Mouse (Mus musculus): ENCODE data around the gene Tulp2. TPM values are rescaled to one million over a fixed set of nuclear protein-coding genes. Genes with fewer than 3 reads are reported as not detected.

Gene Tulp2
- polyA plus RNA-seq, 1 experiment from 2014 or later, result 3.2 TPM

DNA sequence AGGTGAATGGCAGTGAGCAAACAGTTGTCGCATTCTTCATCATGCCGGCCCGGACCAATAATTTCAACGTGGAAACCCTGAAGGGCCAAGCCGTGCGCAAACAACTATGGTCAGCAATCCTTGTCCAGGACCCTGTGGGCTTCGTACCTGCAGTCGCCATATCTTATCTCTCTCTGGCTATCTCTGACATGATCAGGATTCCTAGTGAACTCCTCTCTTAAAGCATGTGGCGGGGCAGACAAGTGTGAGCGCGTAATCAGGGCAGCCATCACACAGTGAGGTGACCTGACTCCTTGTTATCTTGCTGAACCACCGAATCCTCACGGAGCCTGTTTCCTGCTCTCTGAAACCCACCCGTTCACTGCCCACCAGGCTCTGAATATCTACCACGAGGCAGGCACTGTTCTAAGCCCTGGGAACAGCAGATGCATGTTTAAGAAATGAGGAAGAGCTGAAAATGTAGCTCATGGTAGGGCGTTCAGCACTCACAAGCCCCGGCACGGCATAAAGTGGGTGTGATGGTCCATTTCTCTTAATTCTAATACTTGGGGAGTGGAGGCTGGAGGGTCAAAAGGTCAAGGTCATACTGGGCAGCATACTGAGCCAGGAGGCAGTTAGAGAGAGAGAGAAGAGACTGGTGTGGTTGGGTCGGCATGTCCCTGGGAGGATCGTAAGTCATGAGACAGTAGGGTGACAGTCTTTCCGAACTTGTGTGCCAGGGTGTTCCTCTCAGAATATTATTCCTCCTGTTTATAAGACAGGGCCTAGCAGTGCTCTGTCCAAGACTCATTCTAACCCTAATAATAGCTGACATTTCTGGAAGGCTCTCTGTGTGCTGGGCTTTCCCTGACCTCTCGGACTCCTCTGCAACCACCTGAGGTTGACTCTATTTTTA is 37.9 kb upstream of the Tulp2 start:
- ATAC-seq (replicated peaks; ENCODE audit: low FRiP score) (no peak; the same call in 1 of the 2 replicates), DNase-seq (ENCODE audit: low spot score) (no peak)
- Histone ChIP-seq H3K27me3 (replicated peaks; ENCODE audit: control insufficient read depth, insufficient read depth, low read length) (no peaks in the 10 kb centered on the region), H3K4me3 (ENCODE audit: low read depth, low read length) (no peak overlapping the region), H3K4me2 (no peak overlapping the region), H3K36me3 (ENCODE audit: control insufficient read depth, insufficient read depth, low read length) (peaks cover 12% of the 10 kb centered on the region; the same call in 1 of the 2 replicates), H3K9me3 (ENCODE audit: control insufficient read depth, low read length) (no peaks in the 10 kb centered on the region), H3K4me1 (replicated peaks; ENCODE audit: control insufficient read depth, insufficient read depth, low read length) (peaks cover 9% of the 10 kb centered on the region), H3K27ac (ENCODE audit: low read depth, low read length) (no peak overlapping the region), H3K9ac (ENCODE audit: low read depth, low read length) (no peak overlapping the region)
- 57% methylated on average over 22 of the region's 22 CpGs for WGBS

DNA sequence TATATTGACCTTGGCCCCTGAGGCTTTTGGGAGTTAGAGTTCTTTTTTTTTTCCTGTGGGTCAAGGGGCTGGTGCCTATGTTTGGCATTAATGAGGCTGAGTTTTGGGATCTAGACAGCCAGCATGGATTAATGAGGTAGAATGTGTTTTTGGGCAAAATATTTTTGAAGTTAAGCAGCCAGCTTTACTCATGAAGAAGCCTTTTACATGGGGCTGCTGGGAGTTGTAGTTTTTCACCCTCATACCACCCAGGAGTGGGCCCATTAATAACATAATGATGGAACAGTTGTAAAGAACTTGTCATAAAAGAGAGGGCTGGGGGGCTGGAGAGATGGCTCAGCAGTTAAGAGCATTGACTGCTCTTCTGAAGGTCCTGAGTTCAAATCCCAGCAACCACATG is 35.1 kb upstream of the Tulp2 start:
- no peak overlapping the region for H3K9ac ChIP-seq (ENCODE audit: low read depth, low read length)
- ATAC-seq (replicated peaks; ENCODE audit: low FRiP score) (no peak), DNase-seq (ENCODE audit: low spot score) (no peak)
- H3K4me1 ChIP-seq (replicated peaks; ENCODE audit: control insufficient read depth, insufficient read depth, low read length), result peaks cover 11% of the 10 kb centered on the region
- no peak overlapping the region for H3K4me3 ChIP-seq (ENCODE audit: low read depth, low read length)
- H3K36me3 ChIP-seq (ENCODE audit: control insufficient read depth, insufficient read depth, low read length), result peaks cover 12% of the 10 kb centered on the region; the same call in 1 of the 2 replicates
- no peaks in the 10 kb centered on the region for H3K27me3 ChIP-seq (replicated peaks; ENCODE audit: control insufficient read depth, insufficient read depth, low read length)
- H3K4me2 ChIP-seq, result no peak overlapping the region
- no peak overlapping the region for H3K27ac ChIP-seq (ENCODE audit: low read depth, low read length)
- H3K9me3 ChIP-seq (ENCODE audit: control insufficient read depth, low read length), result no peaks in the 10 kb centered on the region

DNA sequence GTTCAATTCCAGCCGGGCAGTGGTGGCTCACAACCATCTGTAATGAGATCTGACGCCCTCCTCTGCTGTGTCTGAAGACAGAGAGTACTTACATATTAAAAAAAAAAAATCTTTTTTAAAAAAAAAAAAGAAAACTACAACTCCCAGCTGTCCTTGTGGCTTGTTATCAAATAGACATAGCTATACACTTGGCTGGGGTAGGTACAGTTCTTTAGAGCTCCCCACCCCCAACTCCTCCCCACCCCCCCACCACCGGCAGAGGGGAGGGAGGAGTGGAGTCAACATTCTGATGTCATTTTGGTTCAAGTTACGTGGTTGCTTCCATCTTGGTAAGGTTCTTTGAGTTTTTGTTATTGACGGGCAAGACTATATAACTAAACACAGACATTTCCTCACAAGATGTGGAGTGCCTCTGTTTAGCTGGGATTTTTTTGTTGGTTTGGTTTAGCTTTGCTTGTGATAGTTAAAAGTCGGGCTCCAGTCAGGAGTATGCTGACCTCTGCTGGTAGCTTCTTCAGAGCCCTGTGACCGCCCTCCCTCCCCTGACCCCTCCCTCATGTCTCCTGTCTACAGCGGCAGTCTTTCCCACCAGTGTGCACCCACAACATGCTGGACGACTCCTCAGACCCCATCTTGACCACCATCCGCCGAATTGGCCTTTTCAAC is 34.2 kb upstream of the Tulp2 start:
- 26% methylated on average over 11 of the region's 11 CpGs for WGBS
- H3K9me3 ChIP-seq (ENCODE audit: control insufficient read depth, low read length), result no peaks in the 10 kb centered on the region
- DNase-seq (ENCODE audit: low spot score) (no peak), ATAC-seq (replicated peaks; ENCODE audit: low FRiP score) (peak; percentile 72)
- H3K36me3 ChIP-seq (ENCODE audit: control insufficient read depth, insufficient read depth, low read length), result peaks cover 12% of the 10 kb centered on the region; the same call in 1 of the 2 replicates
- peaks cover 13% of the 10 kb centered on the region for H3K4me1 ChIP-seq (replicated peaks; ENCODE audit: control insufficient read depth, insufficient read depth, low read length)
- peak overlapping the region; percentile 51 for H3K4me2 ChIP-seq
- H3K27me3 ChIP-seq (replicated peaks; ENCODE audit: control insufficient read depth, insufficient read depth, low read length), result no peaks in the 10 kb centered on the region
- no peak overlapping the region for H3K27ac ChIP-seq (ENCODE audit: low read depth, low read length)
- peak overlapping the region; percentile 32; the same call in 1 of the 2 replicates for H3K9ac ChIP-seq (ENCODE audit: low read depth, low read length)
- peak overlapping the region; percentile 23 for H3K4me3 ChIP-seq (ENCODE audit: low read depth, low read length)

DNA sequence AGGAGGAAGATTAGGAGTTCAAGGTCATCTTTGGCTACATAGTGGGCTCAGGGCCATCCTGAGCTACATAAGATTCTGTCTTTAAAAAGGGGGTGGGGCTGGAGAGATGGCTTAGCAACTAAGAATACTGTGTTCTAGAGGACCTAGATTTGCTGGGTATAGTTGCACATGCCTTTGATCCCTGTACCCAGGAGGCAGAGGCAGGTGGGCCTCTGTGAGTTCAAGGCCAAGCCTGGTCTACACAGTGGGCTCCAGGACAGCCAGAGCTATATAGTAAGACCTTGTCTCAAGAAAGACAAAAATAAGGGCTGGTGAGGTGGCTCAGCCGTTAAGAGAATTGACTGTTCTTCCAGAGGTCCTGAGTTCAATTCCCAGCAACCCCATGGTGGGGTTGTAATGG is 31.7 kb upstream of the Tulp2 start:
- peaks cover 4% of the 10 kb centered on the region for H3K4me1 ChIP-seq (replicated peaks; ENCODE audit: control insufficient read depth, insufficient read depth, low read length)
- H3K27me3 ChIP-seq (replicated peaks; ENCODE audit: control insufficient read depth, insufficient read depth, low read length), result no peaks in the 10 kb centered on the region
- no peak overlapping the region for H3K4me2 ChIP-seq
- H3K4me3 ChIP-seq (ENCODE audit: low read depth, low read length), result no peak overlapping the region
- no peak overlapping the region for H3K9ac ChIP-seq (ENCODE audit: low read depth, low read length)
- peaks cover 10% of the 10 kb centered on the region; the same call in 1 of the 2 replicates for H3K36me3 ChIP-seq (ENCODE audit: control insufficient read depth, insufficient read depth, low read length)
- 79% methylated on average over 1 of the region's 1 CpGs for WGBS
- no peaks in the 10 kb centered on the region for H3K9me3 ChIP-seq (ENCODE audit: control insufficient read depth, low read length)
- no peak for DNase-seq (ENCODE audit: low spot score)
- ATAC-seq (replicated peaks; ENCODE audit: low FRiP score), result no peak
- H3K27ac ChIP-seq (ENCODE audit: low read depth, low read length), result no peak overlapping the region

DNA sequence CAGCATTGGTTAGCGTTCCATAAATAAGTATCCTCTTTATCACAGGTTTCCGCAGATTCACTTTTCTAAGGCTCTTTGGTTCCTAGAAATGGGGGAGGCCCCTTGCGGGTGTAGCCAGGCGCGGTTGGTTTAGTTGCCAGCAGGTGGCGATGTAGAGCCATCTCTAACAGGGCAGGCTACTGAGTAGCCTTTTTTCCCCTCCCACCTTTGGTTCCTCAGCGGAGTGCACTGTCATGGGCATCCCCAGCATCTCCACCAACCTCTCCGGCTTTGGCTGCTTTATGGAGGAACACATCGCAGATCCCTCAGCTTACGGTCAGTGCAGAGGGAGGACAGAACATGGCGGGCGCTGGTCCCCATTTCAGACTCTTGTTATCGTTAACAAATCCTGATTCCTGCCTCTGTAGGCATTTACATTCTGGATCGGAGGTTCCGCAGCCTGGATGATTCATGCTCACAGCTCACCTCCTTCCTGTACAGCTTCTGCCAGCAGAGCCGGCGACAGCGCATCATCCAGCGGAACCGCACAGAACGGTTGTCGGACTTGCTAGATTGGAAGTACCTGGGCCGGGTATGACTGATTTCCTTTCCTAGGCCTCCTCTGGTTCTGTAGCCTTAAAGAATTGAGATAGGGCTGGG is 30.2 kb upstream of the Tulp2 start:
- Histone ChIP-seq H3K27ac (ENCODE audit: low read depth, low read length) (no peak overlapping the region), H3K9ac (ENCODE audit: low read depth, low read length) (no peak overlapping the region), H3K4me3 (ENCODE audit: low read depth, low read length) (no peak overlapping the region), H3K4me1 (replicated peaks; ENCODE audit: control insufficient read depth, insufficient read depth, low read length) (peaks cover 4% of the 10 kb centered on the region), H3K27me3 (replicated peaks; ENCODE audit: control insufficient read depth, insufficient read depth, low read length) (no peaks in the 10 kb centered on the region), H3K4me2 (no peak overlapping the region; the same call in 1 of the 2 replicates), H3K36me3 (ENCODE audit: control insufficient read depth, insufficient read depth, low read length) (peaks cover 14% of the 10 kb centered on the region), H3K9me3 (ENCODE audit: control insufficient read depth, low read length) (no peaks in the 10 kb centered on the region)
- DNase-seq (ENCODE audit: low spot score) (peak; percentile 80), ATAC-seq (replicated peaks; ENCODE audit: low FRiP score) (peak; percentile 75)
- WGBS, result 49% methylated on average over 23 of the region's 23 CpGs

DNA sequence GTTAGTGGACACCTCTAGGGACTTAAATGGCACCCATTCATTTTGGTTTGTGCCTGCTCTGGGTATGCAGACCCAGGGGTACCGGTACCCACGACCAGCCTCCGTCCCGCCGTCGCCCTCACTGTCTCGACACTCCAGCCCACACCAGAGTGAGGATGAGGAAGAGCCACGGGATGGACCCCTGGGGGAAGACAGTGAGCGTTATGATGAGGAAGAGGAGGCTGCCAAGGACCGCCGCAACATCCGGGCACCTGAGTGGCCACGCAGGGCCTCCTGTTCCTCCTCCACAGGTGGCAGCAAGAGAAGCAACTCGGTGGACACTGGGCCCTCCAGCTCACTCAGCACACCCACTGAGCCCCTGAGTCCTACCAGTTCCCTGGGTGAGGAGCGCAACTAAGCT is 26.7 kb upstream of the Tulp2 start:
- DNase-seq (ENCODE audit: low spot score), result no peak
- H3K36me3 ChIP-seq (ENCODE audit: control insufficient read depth, insufficient read depth, low read length), result peaks cover 23% of the 10 kb centered on the region
- H3K27ac ChIP-seq (ENCODE audit: low read depth, low read length), result no peak overlapping the region
- no peak for ATAC-seq (replicated peaks; ENCODE audit: low FRiP score)
- H3K4me2 ChIP-seq, result no peak overlapping the region
- no peak overlapping the region for H3K4me3 ChIP-seq (ENCODE audit: low read depth, low read length)
- H3K9ac ChIP-seq (ENCODE audit: low read depth, low read length), result no peak overlapping the region
- 88% methylated on average over 15 of the region's 15 CpGs for WGBS
- H3K4me1 ChIP-seq (replicated peaks; ENCODE audit: control insufficient read depth, insufficient read depth, low read length), result peaks cover 26% of the 10 kb centered on the region
- no peaks in the 10 kb centered on the region for H3K9me3 ChIP-seq (ENCODE audit: control insufficient read depth, low read length)
- no peaks in the 10 kb centered on the region for H3K27me3 ChIP-seq (replicated peaks; ENCODE audit: control insufficient read depth, insufficient read depth, low read length)

DNA sequence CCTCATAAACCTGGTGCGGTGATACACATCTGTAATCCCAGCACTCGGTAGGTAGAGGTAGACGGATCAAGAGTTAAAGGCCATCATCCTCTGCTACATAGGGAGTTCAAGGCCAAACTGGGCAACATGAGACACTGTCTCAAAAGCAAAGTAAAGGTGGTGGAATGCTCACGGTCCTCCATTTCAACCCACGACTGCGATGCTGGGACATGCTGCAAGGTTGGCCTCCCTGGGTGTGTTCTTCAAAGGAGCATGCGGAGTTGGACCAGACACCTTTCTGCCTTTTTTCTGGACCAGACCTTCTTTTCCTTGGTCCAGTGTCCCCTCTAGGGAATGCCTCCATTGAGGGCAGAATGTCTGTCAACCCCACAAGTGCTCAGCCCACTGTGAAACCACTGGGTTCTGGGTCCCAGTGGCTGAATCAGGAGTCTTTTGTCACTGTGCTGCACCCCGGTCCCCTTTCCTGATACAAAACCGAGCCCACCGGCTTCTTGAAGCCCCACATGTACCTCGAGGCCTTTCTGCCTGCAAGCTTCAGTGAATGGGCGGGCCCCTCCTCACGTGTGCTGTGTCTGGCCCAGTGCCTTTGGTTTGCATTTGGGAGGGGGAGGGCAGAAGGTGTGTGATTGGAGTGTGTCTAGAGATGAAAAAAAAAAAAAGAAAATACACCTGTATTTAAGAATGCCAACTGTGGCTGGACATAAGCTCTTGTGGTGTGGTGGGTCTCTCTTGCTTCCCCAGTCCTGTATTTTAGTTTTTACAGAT is 25.6 kb upstream of the Tulp2 start:
- no peak overlapping the region for H3K4me2 ChIP-seq
- DNase-seq (ENCODE audit: low spot score), result no peak
- 0 out of 2 replicates have a peak overlapping the region, but pooled peaks have one; percentile 89 for H3K4me3 ChIP-seq (ENCODE audit: low read depth, low read length)
- H3K9ac ChIP-seq (ENCODE audit: low read depth, low read length), result no peak overlapping the region
- no peak for ATAC-seq (replicated peaks; ENCODE audit: low FRiP score)
- peak overlapping the region; percentile 96 for H3K27ac ChIP-seq (ENCODE audit: low read depth, low read length)
- H3K9me3 ChIP-seq (ENCODE audit: control insufficient read depth, low read length), result no peaks in the 10 kb centered on the region
- H3K36me3 ChIP-seq (ENCODE audit: control insufficient read depth, insufficient read depth, low read length), result peaks cover 23% of the 10 kb centered on the region
- H3K4me1 ChIP-seq (replicated peaks; ENCODE audit: control insufficient read depth, insufficient read depth, low read length), result peaks cover 37% of the 10 kb centered on the region
- no peaks in the 10 kb centered on the region for H3K27me3 ChIP-seq (replicated peaks; ENCODE audit: control insufficient read depth, insufficient read depth, low read length)
- WGBS, result 77% methylated on average over 13 of the region's 13 CpGs

DNA sequence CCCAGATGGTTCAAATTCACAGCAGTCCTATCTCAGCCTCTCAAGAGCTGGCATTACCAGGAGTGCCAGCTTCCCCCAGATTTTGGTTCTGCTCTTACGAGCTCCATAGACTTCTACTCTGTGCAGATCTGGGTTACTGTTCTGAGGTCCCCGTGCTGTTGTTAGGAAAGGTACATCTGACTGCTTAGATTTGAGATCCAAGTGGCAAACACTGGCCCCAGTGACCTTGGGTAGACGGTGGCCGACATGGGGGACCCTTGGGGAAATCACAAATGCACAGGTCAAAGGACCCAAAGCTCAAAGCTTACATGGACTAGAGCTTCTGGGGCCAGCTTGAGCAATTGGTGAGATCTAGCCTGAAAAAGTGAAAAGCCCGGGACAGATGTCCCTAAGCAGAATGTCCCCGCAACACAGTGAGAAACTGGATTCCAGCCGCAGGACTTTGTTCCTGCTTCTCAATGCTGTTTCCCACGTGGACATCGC is 24.9 kb upstream of the Tulp2 start:
- DNase-seq (ENCODE audit: low spot score) (no peak), ATAC-seq (replicated peaks; ENCODE audit: low FRiP score) (no peak)
- H3K9ac ChIP-seq (ENCODE audit: low read depth, low read length), result peak overlapping the region; percentile 94
- peaks cover 24% of the 10 kb centered on the region for H3K36me3 ChIP-seq (ENCODE audit: control insufficient read depth, insufficient read depth, low read length)
- peak overlapping the region; percentile 96 for H3K27ac ChIP-seq (ENCODE audit: low read depth, low read length)
- H3K4me2 ChIP-seq, result peak overlapping the region; percentile 98
- H3K4me3 ChIP-seq (ENCODE audit: low read depth, low read length), result peak overlapping the region; percentile 89
- peaks cover 39% of the 10 kb centered on the region for H3K4me1 ChIP-seq (replicated peaks; ENCODE audit: control insufficient read depth, insufficient read depth, low read length)
- H3K9me3 ChIP-seq (ENCODE audit: control insufficient read depth, low read length), result no peaks in the 10 kb centered on the region
- H3K27me3 ChIP-seq (replicated peaks; ENCODE audit: control insufficient read depth, insufficient read depth, low read length), result no peaks in the 10 kb centered on the region
- 45% methylated on average over 9 of the region's 9 CpGs for WGBS
